Mouse (Mus musculus): ENCODE measurements around the gene Gpd1. TPM values are rescaled to one million over a fixed set of nuclear protein-coding genes. Genes with fewer than 3 reads are reported as not detected.
A peak's percentile ranks its signal among the peaks of the same experiment; 100 is the strongest.

Gene Gpd1
- polyA plus RNA-seq, 1 experiment from 2014 or later: 1.7 TPM

DNA sequence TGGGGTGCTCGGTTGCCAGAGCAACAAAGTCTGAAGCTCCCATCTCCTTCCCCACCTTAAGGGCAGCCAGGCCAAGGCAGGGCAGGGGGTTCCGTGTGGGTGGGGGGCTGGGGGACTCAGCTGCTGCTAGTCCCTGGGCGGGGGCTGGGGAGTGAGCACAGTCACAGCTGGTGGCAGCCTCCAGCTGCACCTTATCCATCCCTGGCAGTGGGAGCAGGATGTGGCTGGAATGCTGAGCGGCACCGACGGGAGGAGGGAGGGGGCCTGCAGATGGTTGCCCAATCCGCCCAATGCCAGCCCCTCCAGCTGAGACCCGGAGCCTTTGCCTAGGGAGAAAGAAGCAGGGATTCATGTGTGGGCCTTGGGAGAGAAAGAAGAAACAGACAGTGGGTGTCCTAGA is 40.2 kb upstream of the Gpd1 start:
- Histone ChIP-seq H3K4me3 (ENCODE audit: low read depth, low read length) (no peak overlapping the region), H3K9ac (ENCODE audit: low read depth, low read length) (peak overlapping the region; percentile 47), H3K36me3 (ENCODE audit: control insufficient read depth, insufficient read depth, low read length) (no peaks in the 10 kb centered on the region), H3K9me3 (replicated peaks; ENCODE audit: control insufficient read depth, low read length, poor library complexity, severe bottlenecking) (no peaks in the 10 kb centered on the region), H3K4me2 (ENCODE audit: low read length) (peak overlapping the region; percentile 40), H3K27me3 (ENCODE audit: control insufficient read depth, insufficient read depth, low read depth, low read length) (no peaks in the 10 kb centered on the region), H3K27ac (ENCODE audit: low read length) (peak overlapping the region; percentile 33), H3K4me1 (ENCODE audit: control insufficient read depth, insufficient read depth, low read length) (peaks cover 51% of the 10 kb centered on the region)
- 13% methylated on average over 8 of the region's 8 CpGs for WGBS
- ATAC-seq: peak; percentile 34

DNA sequence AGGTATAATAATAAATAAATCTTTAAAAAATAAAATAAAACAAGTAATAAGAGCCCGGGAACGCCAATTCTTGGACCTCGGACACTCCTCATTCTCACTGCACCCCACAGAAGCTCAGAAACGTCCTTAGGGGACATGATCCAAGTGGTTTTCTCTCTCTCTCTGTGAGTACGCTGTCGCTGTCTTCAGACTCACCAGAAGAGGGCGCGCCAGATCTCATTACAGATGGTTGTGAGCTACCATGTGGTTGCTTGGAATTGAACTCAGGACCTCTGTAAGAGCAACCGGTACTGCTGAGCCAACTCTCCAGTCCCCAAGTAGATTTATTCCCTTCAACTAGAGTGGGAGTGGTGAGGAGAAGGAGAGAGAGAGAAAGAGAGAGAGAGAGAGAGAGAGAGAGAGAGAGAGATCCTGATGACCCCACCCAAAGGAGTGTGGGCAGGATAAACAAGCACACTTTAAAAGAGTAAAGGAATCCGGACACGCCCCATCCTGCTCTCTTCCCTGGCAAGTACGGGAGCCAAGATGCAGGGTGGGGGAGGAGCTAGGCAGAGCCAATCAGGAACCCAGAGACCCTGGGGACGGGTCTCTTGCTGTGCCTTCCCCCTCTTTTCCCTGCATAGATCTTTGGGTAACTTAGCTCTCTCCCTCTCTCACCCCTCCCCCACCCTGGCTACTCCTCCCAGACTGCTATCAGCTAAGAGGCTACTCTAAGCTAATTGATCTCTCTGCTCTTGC is 39.1 kb upstream of the Gpd1 start:
- H3K27ac ChIP-seq (ENCODE audit: low read length): no peak overlapping the region
- no peaks in the 10 kb centered on the region for H3K9me3 ChIP-seq (replicated peaks; ENCODE audit: control insufficient read depth, low read length, poor library complexity, severe bottlenecking)
- no peak for ATAC-seq
- H3K36me3 ChIP-seq (ENCODE audit: control insufficient read depth, insufficient read depth, low read length): peaks cover 3% of the 10 kb centered on the region; the same call in 1 of the 2 replicates
- H3K4me3 ChIP-seq (ENCODE audit: low read depth, low read length): no peak overlapping the region
- no peaks in the 10 kb centered on the region for H3K27me3 ChIP-seq (ENCODE audit: control insufficient read depth, insufficient read depth, low read depth, low read length)
- H3K4me2 ChIP-seq (ENCODE audit: low read length): no peak overlapping the region
- peaks cover 42% of the 10 kb centered on the region for H3K4me1 ChIP-seq (ENCODE audit: control insufficient read depth, insufficient read depth, low read length)
- H3K9ac ChIP-seq (ENCODE audit: low read depth, low read length): no peak overlapping the region
- WGBS: 15% methylated on average over 13 of the region's 13 CpGs

DNA sequence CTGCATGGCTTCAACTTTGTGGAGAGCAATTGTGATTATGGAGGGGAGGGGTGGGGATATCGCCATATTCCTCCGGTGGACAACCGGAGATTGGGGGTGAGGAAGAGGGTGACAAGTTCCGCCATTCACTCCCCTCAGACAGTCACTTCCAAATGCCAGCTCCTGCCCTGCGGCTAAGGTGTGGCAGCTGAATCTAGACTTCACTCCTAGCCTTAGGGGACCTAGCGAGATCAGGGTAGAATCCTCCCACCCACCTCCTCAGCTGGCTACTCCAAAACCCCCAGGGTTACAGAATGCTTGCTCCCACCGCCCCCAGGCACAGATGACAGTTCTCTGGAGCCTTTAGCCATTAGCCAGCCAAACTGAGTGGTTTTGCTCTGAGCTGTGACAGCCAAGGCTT is 38.3 kb upstream of the Gpd1 start:
- no peak for ATAC-seq
- Histone ChIP-seq H3K9ac (ENCODE audit: low read depth, low read length) (no peak overlapping the region), H3K27ac (ENCODE audit: low read length) (no peak overlapping the region), H3K4me3 (ENCODE audit: low read depth, low read length) (no peak overlapping the region), H3K9me3 (replicated peaks; ENCODE audit: control insufficient read depth, low read length, poor library complexity, severe bottlenecking) (no peaks in the 10 kb centered on the region), H3K36me3 (ENCODE audit: control insufficient read depth, insufficient read depth, low read length) (peaks cover 3% of the 10 kb centered on the region; the same call in 1 of the 2 replicates), H3K4me2 (ENCODE audit: low read length) (no peak overlapping the region), H3K27me3 (ENCODE audit: control insufficient read depth, insufficient read depth, low read depth, low read length) (no peaks in the 10 kb centered on the region), H3K4me1 (ENCODE audit: control insufficient read depth, insufficient read depth, low read length) (peaks cover 35% of the 10 kb centered on the region)
- WGBS: 69% methylated on average over 7 of the region's 7 CpGs

DNA sequence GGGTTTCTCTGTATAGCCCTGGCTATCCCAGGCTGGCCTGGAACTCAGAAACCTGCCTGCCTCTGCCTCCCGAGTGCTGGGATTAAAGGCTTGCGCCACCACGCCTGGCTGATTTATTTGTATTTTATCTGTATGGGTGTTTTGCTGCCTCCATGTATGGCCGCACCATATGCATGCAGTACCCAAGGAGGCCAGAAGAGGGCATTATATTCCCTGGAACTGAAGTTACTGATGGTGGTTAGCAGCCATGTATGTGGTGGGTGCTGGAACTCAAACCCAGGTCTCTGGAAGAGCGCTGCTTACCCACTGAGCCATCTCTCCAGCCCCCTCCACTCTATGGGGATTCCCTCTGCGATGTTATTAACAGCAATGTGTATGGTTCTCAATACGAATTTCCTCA is 34.4 kb upstream of the Gpd1 start:
- Histone ChIP-seq H3K4me1 (ENCODE audit: control insufficient read depth, insufficient read depth, low read length) (peaks cover 5% of the 10 kb centered on the region), H3K9me3 (replicated peaks; ENCODE audit: control insufficient read depth, low read length, poor library complexity, severe bottlenecking) (no peaks in the 10 kb centered on the region), H3K4me3 (ENCODE audit: low read depth, low read length) (no peak overlapping the region), H3K27me3 (ENCODE audit: control insufficient read depth, insufficient read depth, low read depth, low read length) (no peaks in the 10 kb centered on the region), H3K27ac (ENCODE audit: low read length) (no peak overlapping the region), H3K4me2 (ENCODE audit: low read length) (no peak overlapping the region), H3K9ac (ENCODE audit: low read depth, low read length) (no peak overlapping the region), H3K36me3 (ENCODE audit: control insufficient read depth, insufficient read depth, low read length) (peaks cover 12% of the 10 kb centered on the region)
- WGBS: 91% methylated on average over 7 of the region's 7 CpGs
- no peak for ATAC-seq

DNA sequence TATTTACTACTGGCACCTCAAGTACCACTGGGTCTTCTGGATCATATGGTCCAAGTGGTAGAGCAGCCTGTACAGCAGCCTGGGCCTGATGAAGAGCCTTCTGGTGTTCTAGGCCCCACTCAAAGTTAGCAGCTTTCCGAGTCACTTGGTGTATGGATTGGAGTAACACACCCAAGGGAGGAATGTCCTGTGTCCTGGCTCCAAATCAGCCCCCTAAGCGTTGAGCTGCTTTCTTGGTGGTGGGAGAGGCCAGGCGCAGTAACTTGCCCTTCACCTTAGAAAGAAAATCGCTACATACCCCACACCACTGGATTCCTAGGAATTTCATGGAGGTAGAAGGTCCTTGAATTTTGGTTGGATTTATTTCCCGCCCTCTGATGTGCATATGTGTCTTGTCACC is 33.2 kb upstream of the Gpd1 start:
- Histone ChIP-seq H3K36me3 (ENCODE audit: control insufficient read depth, insufficient read depth, low read length) (peaks cover 12% of the 10 kb centered on the region), H3K9me3 (replicated peaks; ENCODE audit: control insufficient read depth, low read length, poor library complexity, severe bottlenecking) (no peaks in the 10 kb centered on the region), H3K4me2 (ENCODE audit: low read length) (no peak overlapping the region), H3K27me3 (ENCODE audit: control insufficient read depth, insufficient read depth, low read depth, low read length) (no peaks in the 10 kb centered on the region), H3K9ac (ENCODE audit: low read depth, low read length) (no peak overlapping the region), H3K4me1 (ENCODE audit: control insufficient read depth, insufficient read depth, low read length) (no peaks in the 10 kb centered on the region), H3K4me3 (ENCODE audit: low read depth, low read length) (no peak overlapping the region), H3K27ac (ENCODE audit: low read length) (no peak overlapping the region)
- WGBS: 93% methylated on average over 5 of the region's 5 CpGs
- no peak for ATAC-seq

DNA sequence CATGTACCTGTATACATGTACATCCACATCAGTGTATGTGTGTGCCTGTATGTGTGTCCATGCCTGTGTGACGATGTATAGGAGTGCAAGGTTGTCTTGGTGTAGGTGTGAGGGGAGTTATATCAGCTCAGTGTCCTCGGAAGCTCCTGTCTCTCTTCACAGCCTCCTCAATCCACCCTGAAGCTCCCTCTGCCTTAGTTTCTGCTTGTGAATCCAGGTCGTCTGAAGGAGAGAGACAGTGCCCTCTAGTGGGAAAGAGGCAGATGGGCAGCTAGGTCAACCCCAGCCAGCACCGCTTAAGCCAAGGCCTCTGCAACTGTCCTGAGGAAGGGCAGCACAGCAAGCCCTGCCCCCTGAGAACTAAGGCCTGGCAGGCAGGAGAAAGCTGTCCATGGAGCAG is 28.6 kb upstream of the Gpd1 start:
- H3K36me3 ChIP-seq (ENCODE audit: control insufficient read depth, insufficient read depth, low read length): peaks cover 8% of the 10 kb centered on the region
- peaks cover 11% of the 10 kb centered on the region for H3K4me1 ChIP-seq (ENCODE audit: control insufficient read depth, insufficient read depth, low read length)
- no peak overlapping the region for H3K4me2 ChIP-seq (ENCODE audit: low read length)
- H3K9ac ChIP-seq (ENCODE audit: low read depth, low read length): no peak overlapping the region
- no peaks in the 10 kb centered on the region for H3K9me3 ChIP-seq (replicated peaks; ENCODE audit: control insufficient read depth, low read length, poor library complexity, severe bottlenecking)
- H3K4me3 ChIP-seq (ENCODE audit: low read depth, low read length): no peak overlapping the region
- WGBS: 4% methylated on average over 4 of the region's 4 CpGs
- H3K27me3 ChIP-seq (ENCODE audit: control insufficient read depth, insufficient read depth, low read depth, low read length): no peaks in the 10 kb centered on the region
- ATAC-seq: peak; percentile 32; the same call in 1 of the 2 replicates
- H3K27ac ChIP-seq (ENCODE audit: low read length): no peak overlapping the region

DNA sequence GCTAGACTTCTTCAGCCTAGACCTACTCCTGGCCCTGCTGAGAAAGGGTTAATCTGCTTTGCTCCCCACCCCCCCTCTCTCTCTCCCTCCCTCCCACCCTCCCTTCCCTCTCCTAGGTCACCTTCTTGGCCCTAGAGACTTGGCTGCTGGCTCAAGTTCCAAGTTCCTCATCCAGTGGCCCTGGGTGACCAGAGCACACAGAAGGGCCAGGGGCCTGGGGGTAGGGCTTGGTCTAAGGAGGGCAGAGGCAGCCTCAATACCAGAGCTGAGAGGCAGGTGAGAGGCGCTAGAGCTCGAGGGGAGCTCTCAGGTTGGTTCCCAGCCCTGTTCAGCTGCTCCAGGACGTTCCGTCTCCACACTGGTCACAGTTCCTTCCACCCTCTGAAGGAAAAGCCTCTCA is 26.4 kb upstream of the Gpd1 start:
- ATAC-seq: no peak
- H3K36me3 ChIP-seq (ENCODE audit: control insufficient read depth, insufficient read depth, low read length): peaks cover 8% of the 10 kb centered on the region; the same call in 1 of the 2 replicates
- no peak overlapping the region for H3K27ac ChIP-seq (ENCODE audit: low read length)
- WGBS: 10% methylated on average over 4 of the region's 4 CpGs
- H3K4me3 ChIP-seq (ENCODE audit: low read depth, low read length): no peak overlapping the region
- no peaks in the 10 kb centered on the region for H3K9me3 ChIP-seq (replicated peaks; ENCODE audit: control insufficient read depth, low read length, poor library complexity, severe bottlenecking)
- H3K9ac ChIP-seq (ENCODE audit: low read depth, low read length): no peak overlapping the region
- H3K4me1 ChIP-seq (ENCODE audit: control insufficient read depth, insufficient read depth, low read length): peaks cover 11% of the 10 kb centered on the region
- no peak overlapping the region for H3K4me2 ChIP-seq (ENCODE audit: low read length)
- H3K27me3 ChIP-seq (ENCODE audit: control insufficient read depth, insufficient read depth, low read depth, low read length): no peaks in the 10 kb centered on the region

DNA sequence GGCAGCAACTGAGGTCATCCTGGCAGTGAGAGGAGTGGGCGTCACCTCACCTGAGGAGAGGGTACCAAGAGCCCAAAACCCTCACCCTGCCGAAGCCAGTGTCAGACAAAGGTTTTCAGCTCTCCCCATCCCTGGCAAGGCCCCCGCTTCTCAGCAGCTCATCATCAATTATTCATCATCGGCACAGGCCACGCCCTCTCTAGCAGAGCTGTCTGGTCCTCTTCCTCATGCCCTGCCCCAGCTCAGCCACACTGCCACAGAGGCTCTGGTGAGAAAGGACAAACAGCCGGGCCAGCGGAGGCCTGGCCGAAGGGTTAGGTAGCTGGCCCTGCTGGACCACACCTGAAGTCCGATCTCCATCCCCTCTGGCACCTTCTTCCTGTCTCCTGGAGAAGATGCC is 25.3 kb upstream of the Gpd1 start:
- Histone ChIP-seq H3K4me1 (ENCODE audit: control insufficient read depth, insufficient read depth, low read length) (peaks cover 11% of the 10 kb centered on the region), H3K4me2 (ENCODE audit: low read length) (no peak overlapping the region), H3K9ac (ENCODE audit: low read depth, low read length) (no peak overlapping the region; the same call in 1 of the 2 replicates), H3K4me3 (ENCODE audit: low read depth, low read length) (no peak overlapping the region), H3K27ac (ENCODE audit: low read length) (peak overlapping the region; percentile 10; the same call in 1 of the 2 replicates), H3K36me3 (ENCODE audit: control insufficient read depth, insufficient read depth, low read length) (peaks cover 9% of the 10 kb centered on the region), H3K27me3 (ENCODE audit: control insufficient read depth, insufficient read depth, low read depth, low read length) (no peaks in the 10 kb centered on the region), H3K9me3 (replicated peaks; ENCODE audit: control insufficient read depth, low read length, poor library complexity, severe bottlenecking) (no peaks in the 10 kb centered on the region)
- ATAC-seq: no peak
- 48% methylated on average over 9 of the region's 9 CpGs for whole genome bisulfite sequencing

DNA sequence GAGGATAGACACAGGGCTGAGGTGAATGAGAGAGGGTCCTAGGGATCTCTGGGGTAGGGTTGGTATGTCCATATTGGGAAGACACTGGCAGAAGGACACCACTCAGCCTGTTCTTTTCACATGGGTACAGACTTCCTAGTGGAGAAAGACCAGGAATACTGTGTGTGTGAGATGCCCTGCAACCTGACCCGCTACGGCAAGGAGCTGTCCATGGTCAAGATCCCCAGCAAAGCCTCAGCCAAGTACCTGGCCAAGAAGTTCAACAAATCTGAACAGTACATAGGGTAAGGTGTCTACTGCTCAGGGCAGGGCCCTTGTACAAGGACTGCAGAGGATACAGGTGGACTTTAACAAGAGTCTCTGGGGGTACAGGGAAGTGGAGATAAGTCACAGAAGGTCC is 20.0 kb upstream of the Gpd1 start:
- no peak for ATAC-seq
- WGBS: 57% methylated on average over 2 of the region's 2 CpGs

More for the DNA sequence above, 20.0 kb upstream of the Gpd1 start:
- no peak overlapping the region for H3K27ac ChIP-seq (ENCODE audit: low read length)
- H3K9ac ChIP-seq (ENCODE audit: low read depth, low read length): no peak overlapping the region
- peaks cover 25% of the 10 kb centered on the region for H3K36me3 ChIP-seq (ENCODE audit: control insufficient read depth, insufficient read depth, low read length)
- H3K9me3 ChIP-seq (replicated peaks; ENCODE audit: control insufficient read depth, low read length, poor library complexity, severe bottlenecking): no peaks in the 10 kb centered on the region
- H3K4me1 ChIP-seq (ENCODE audit: control insufficient read depth, insufficient read depth, low read length): 0 out of 2 replicates have a peak, but pooled peaks cover 3% of the 10 kb centered on the region
- H3K27me3 ChIP-seq (ENCODE audit: control insufficient read depth, insufficient read depth, low read depth, low read length): no peaks in the 10 kb centered on the region
- H3K4me3 ChIP-seq (ENCODE audit: low read depth, low read length): no peak overlapping the region
- no peak overlapping the region for H3K4me2 ChIP-seq (ENCODE audit: low read length)
